Mouse (Mus musculus) megakaryocyte, embryonic 14.5 days (primary cell): ENCODE measurements at regions not wholly inside any gene's neighbourhood (a gene's known extent, or its start where the extent isn't known, plus 50 kb on each side); places are given as distances from the start of the nearest gene placed in this dataset.

Source experiments
- FLI1 ChIP-seq: IDR thresholded peaks from 2 replicates; pipeline ENCODE4 v1.6.1; 2012; ENCODE audit warnings: low read length, inconsistent platforms, mixed read lengths
- GATA1 ChIP-seq: IDR thresholded peaks from 3 replicates; pipeline ENCODE4 v1.6.1; 2012; ENCODE audit warnings: mixed read lengths, low read length, inconsistent platforms, borderline replicate concordance

- no peak for TF ChIP-seq GATA1
- TF ChIP-seq FLI1, result no peak
Measured at GRCm38 (mm10) chr13:28885083-28886037, 68.2 kb downstream of the Sox4 start.
